Mouse (Mus musculus): ENCODE results near the gene Tubb1. TPM values are rescaled to one million over a fixed set of nuclear protein-coding genes. Genes with fewer than 3 reads are reported as not detected.

The Tubb1 gene
- polyA plus RNA-seq, 1 experiment, result 0.07 TPM

- Histone ChIP-seq H3K4me3 (replicated peaks; ENCODE audit: insufficient read depth, low read depth, low read length) (no peak overlapping the region), H3K27me3 (ENCODE audit: control insufficient read depth, insufficient read depth, low read length) (no peaks in the 10 kb centered on the region), H3K4me1 (ENCODE audit: control insufficient read depth, insufficient read depth, low read length) (no peaks in the 10 kb centered on the region), H3K27ac (ENCODE audit: insufficient read depth, low read length) (no peak overlapping the region)
- TF ChIP-seq CTCF (IDR thresholded peaks at IDR 0.05; ENCODE audit: borderline replicate concordance, insufficient read depth, low read depth, low read length), result no peak
- TF ChIP-seq POLR2A (IDR thresholded peaks at IDR 0.05; ENCODE audit: borderline replicate concordance, insufficient read depth, low read length), result no peak
- no peak for DNase-seq
- WGBS, result 76% methylated on average over 6 of the region's 6 CpGs
Measured at GRCm38 (mm10) chr2:174445018-174445417, 5.5 kb upstream of the Tubb1 start.

- TF ChIP-seq POLR2A (IDR thresholded peaks at IDR 0.05; ENCODE audit: borderline replicate concordance, insufficient read depth, low read length) (no peak), CTCF (IDR thresholded peaks at IDR 0.05; ENCODE audit: borderline replicate concordance, insufficient read depth, low read depth, low read length) (no peak)
- DNase-seq, result no peak
- H3K27me3 ChIP-seq (ENCODE audit: control insufficient read depth, insufficient read depth, low read length), result no peaks in the 10 kb centered on the region
Measured at GRCm38 (mm10) chr2:174446492-174446891, 4.0 kb upstream of the Tubb1 start.

GRCm38 (mm10) chr2:174446905-174447304 is 3.6 kb upstream of the Tubb1 start:
- Histone ChIP-seq H3K27ac (ENCODE audit: insufficient read depth, low read length) (no peak overlapping the region), H3K4me1 (ENCODE audit: control insufficient read depth, insufficient read depth, low read length) (no peaks in the 10 kb centered on the region), H3K4me3 (replicated peaks; ENCODE audit: insufficient read depth, low read depth, low read length) (no peak overlapping the region), H3K27me3 (ENCODE audit: control insufficient read depth, insufficient read depth, low read length) (no peaks in the 10 kb centered on the region)
- no peak for TF ChIP-seq CTCF (IDR thresholded peaks at IDR 0.05; ENCODE audit: borderline replicate concordance, insufficient read depth, low read depth, low read length)
- no peak for TF ChIP-seq POLR2A (IDR thresholded peaks at IDR 0.05; ENCODE audit: borderline replicate concordance, insufficient read depth, low read length)
- 76% methylated on average over 8 of the region's 8 CpGs for WGBS
- DNase-seq, result no peak

More at GRCm38 (mm10) chr2:174446492-174446891, 4.0 kb upstream of the Tubb1 start:
- H3K4me3 ChIP-seq (replicated peaks; ENCODE audit: insufficient read depth, low read depth, low read length), result no peak overlapping the region
- no peak overlapping the region for H3K27ac ChIP-seq (ENCODE audit: insufficient read depth, low read length)
- H3K4me1 ChIP-seq (ENCODE audit: control insufficient read depth, insufficient read depth, low read length), result no peaks in the 10 kb centered on the region
- 53% methylated on average over 7 of the region's 7 CpGs for WGBS

GRCm38 (mm10) chr2:174448405-174448804 is 2.1 kb upstream of the Tubb1 start:
- Histone ChIP-seq H3K4me1 (ENCODE audit: control insufficient read depth, insufficient read depth, low read length) (no peaks in the 10 kb centered on the region), H3K27ac (ENCODE audit: insufficient read depth, low read length) (no peak overlapping the region), H3K27me3 (ENCODE audit: control insufficient read depth, insufficient read depth, low read length) (no peaks in the 10 kb centered on the region), H3K4me3 (replicated peaks; ENCODE audit: insufficient read depth, low read depth, low read length) (no peak overlapping the region)
- TF ChIP-seq CTCF (IDR thresholded peaks at IDR 0.05; ENCODE audit: borderline replicate concordance, insufficient read depth, low read depth, low read length), result no peak
- no peak for TF ChIP-seq POLR2A (IDR thresholded peaks at IDR 0.05; ENCODE audit: borderline replicate concordance, insufficient read depth, low read length)
- no peak for DNase-seq
- 78% methylated on average over 4 of the region's 4 CpGs for WGBS

- 70% methylated on average over 7 of the region's 7 CpGs for WGBS
- H3K4me1 ChIP-seq (ENCODE audit: control insufficient read depth, insufficient read depth, low read length), result no peaks in the 10 kb centered on the region
- no peak overlapping the region for H3K4me3 ChIP-seq (replicated peaks; ENCODE audit: insufficient read depth, low read depth, low read length)
- DNase-seq, result no peak
- no peak for TF ChIP-seq POLR2A (IDR thresholded peaks at IDR 0.05; ENCODE audit: borderline replicate concordance, insufficient read depth, low read length)
- TF ChIP-seq CTCF (IDR thresholded peaks at IDR 0.05; ENCODE audit: borderline replicate concordance, insufficient read depth, low read depth, low read length), result no peak
- H3K27ac ChIP-seq (ENCODE audit: insufficient read depth, low read length), result no peak overlapping the region
- H3K27me3 ChIP-seq (ENCODE audit: control insufficient read depth, insufficient read depth, low read length), result no peaks in the 10 kb centered on the region
Measured at GRCm38 (mm10) chr2:174453681-174454080, 3.2 kb downstream of the Tubb1 start.

- H3K4me3 ChIP-seq (replicated peaks; ENCODE audit: insufficient read depth, low read depth, low read length), result no peak overlapping the region
- TF ChIP-seq POLR2A (IDR thresholded peaks at IDR 0.05; ENCODE audit: borderline replicate concordance, insufficient read depth, low read length) (no peak), CTCF (IDR thresholded peaks at IDR 0.05; ENCODE audit: borderline replicate concordance, insufficient read depth, low read depth, low read length) (no peak)
- no peaks in the 10 kb centered on the region for H3K27me3 ChIP-seq (ENCODE audit: control insufficient read depth, insufficient read depth, low read length)
- DNase-seq, result no peak
- no peaks in the 10 kb centered on the region for H3K4me1 ChIP-seq (ENCODE audit: control insufficient read depth, insufficient read depth, low read length)
- 44% methylated on average over 2 of the region's 2 CpGs for WGBS
- no peak overlapping the region for H3K27ac ChIP-seq (ENCODE audit: insufficient read depth, low read length)
Measured at GRCm38 (mm10) chr2:174459365-174459764, 8.9 kb downstream of the Tubb1 start.

- DNase-seq, result no peak
- WGBS, result 26% methylated on average over 10 of the region's 10 CpGs
Measured at GRCm38 (mm10) chr2:174463370-174463769, 12.9 kb downstream of the Tubb1 start.

GRCm38 (mm10) chr2:174463789-174464523 is 13.5 kb downstream of the Tubb1 start, which contains the start of gene Atp5e:
Gene Atp5e (minus strand): TSS chr2:174464105.
- H3K4me1 ChIP-seq (ENCODE audit: control insufficient read depth, insufficient read depth, low read length), result no peaks in the 10 kb centered on the region
- no peaks in the 10 kb centered on the region for H3K27me3 ChIP-seq (ENCODE audit: control insufficient read depth, insufficient read depth, low read length)
- peak within 1 kb of the TSS; percentile 90 for H3K27ac ChIP-seq (ENCODE audit: insufficient read depth, low read length)
- peak within 1 kb of the TSS; percentile 91 for H3K4me3 ChIP-seq (replicated peaks; ENCODE audit: insufficient read depth, low read depth, low read length)
- 2% methylated on average over 48 of the region's 48 CpGs for WGBS
- peak; percentile 98 to 99 for DNase-seq
- TF ChIP-seq POLR2A (IDR thresholded peaks at IDR 0.05; ENCODE audit: borderline replicate concordance, insufficient read depth, low read length) (peak; percentile 46; the same call in 1 of the 2 replicates), CTCF (IDR thresholded peaks at IDR 0.05; ENCODE audit: borderline replicate concordance, insufficient read depth, low read depth, low read length) (no peak)

More at GRCm38 (mm10) chr2:174463370-174463769, 12.9 kb downstream of the Tubb1 start:
- H3K27me3 ChIP-seq (ENCODE audit: control insufficient read depth, insufficient read depth, low read length), result no peaks in the 10 kb centered on the region
- TF ChIP-seq CTCF (IDR thresholded peaks at IDR 0.05; ENCODE audit: borderline replicate concordance, insufficient read depth, low read depth, low read length), result no peak
- TF ChIP-seq POLR2A (IDR thresholded peaks at IDR 0.05; ENCODE audit: borderline replicate concordance, insufficient read depth, low read length), result no peak
- peak overlapping the region; percentile 91 for H3K4me3 ChIP-seq (replicated peaks; ENCODE audit: insufficient read depth, low read depth, low read length)
- no peaks in the 10 kb centered on the region for H3K4me1 ChIP-seq (ENCODE audit: control insufficient read depth, insufficient read depth, low read length)
- H3K27ac ChIP-seq (ENCODE audit: insufficient read depth, low read length), result peak overlapping the region; percentile 90
